Mouse (Mus musculus) liver, embryonic 12.5 days (tissue): ENCODE measurements around the gene Ndufb10. TPM values are rescaled to one million over a fixed set of nuclear protein-coding genes. Genes with fewer than 3 reads are reported as not detected.

Source experiments
- ATAC-seq: fragments of 200-750 bp; cut with Nextera tagmentation; 2 replicates; pipeline ENCODE4 v1.8.0; 2017; ENCODE audit warnings: moderate number of reproducible peaks, mild to moderate bottlenecking, moderate library complexity
- H3K27ac ChIP-seq: fragments of 300-500 bp; sonication (generic); 2 replicates; pipeline ENCODE4 v1.5.1; 2016; ENCODE audit warnings: mild to moderate bottlenecking
- H3K27me3 ChIP-seq: fragments of 300-500 bp; sonication (generic); replicated peaks from 2 replicates; pipeline ENCODE4 v1.6.1; 2016; ENCODE audit warnings: mild to moderate bottlenecking, moderate library complexity
- H3K36me3 ChIP-seq: fragments of 300-500 bp; sonication (generic); 2 replicates; pipeline ENCODE4 v1.6.1; 2016; ENCODE audit warnings: mild to moderate bottlenecking, moderate library complexity
- H3K4me1 ChIP-seq: fragments of 300-500 bp; sonication (generic); 2 replicates; pipeline ENCODE4 v1.6.1; 2016
- H3K4me2 ChIP-seq: fragments of 300-500 bp; sonication (generic); 2 replicates; pipeline ENCODE4 v1.6.1; 2016; ENCODE audit warnings: mild to moderate bottlenecking, moderate library complexity
- H3K4me3 ChIP-seq: fragments of 300-500 bp; sonication (generic); 2 replicates; pipeline ENCODE4 v1.5.1; 2016; ENCODE audit warnings: mild to moderate bottlenecking, moderate library complexity
- H3K9ac ChIP-seq: fragments of 300-500 bp; sonication (generic); 2 replicates; pipeline ENCODE4 v1.6.1; 2016; ENCODE audit warnings: mild to moderate bottlenecking, moderate library complexity
- H3K9me3 ChIP-seq: fragments of 300-500 bp; sonication (generic); replicated peaks from 2 replicates; pipeline ENCODE4 v1.6.1; 2016; ENCODE audit warnings: mild to moderate bottlenecking, moderate library complexity
- WGBS: fragments of 180-500 bp; shearing (Covaris S2); methylation state at CpG from one replicate; pipeline ENCODE4 v1.1.7; 2016; ENCODE audit not compliant: insufficient replicate concordance; 5-methylcytosine and 5-hydroxymethylcytosine counted together
- polyA plus RNA-seq: library from polyadenylated mRNA; unstranded; fragments of >200 nt; fragmentation: Nextera tagmentation; extraction: Ambion mirVana; gene quantifications from 2 replicates; pipeline ENCODE4 v1.2.1, GENCODE M21; 2016

Gene Ndufb10
- polyA plus RNA-seq, 1 experiment from 2014 or later = 239 TPM

GRCm38 (mm10) chr17:24745526-24746497 is 21.5 kb upstream of the Ndufb10 start:
- ATAC-seq = peak; percentile 60
- Histone ChIP-seq H3K4me3 (no peak overlapping the region), H3K36me3 (peaks cover 22% of the 10 kb centered on the region), H3K9me3 (no peaks in the 10 kb centered on the region), H3K27ac (no peak overlapping the region), H3K4me1 (no peaks in the 10 kb centered on the region), H3K9ac (no peak overlapping the region), H3K27me3 (peaks cover 45% of the 10 kb centered on the region), H3K4me2 (no peak overlapping the region)
- WGBS = 15% methylated on average over 7 of the region's 7 CpGs

GRCm38 (mm10) chr17:24744381-24744780 is 20.1 kb upstream of the Ndufb10 start:
- Histone ChIP-seq H3K4me2 (no peak overlapping the region), H3K27ac (no peak overlapping the region), H3K4me1 (peaks cover 6% of the 10 kb centered on the region), H3K36me3 (peaks cover 33% of the 10 kb centered on the region), H3K9me3 (no peaks in the 10 kb centered on the region), H3K4me3 (no peak overlapping the region), H3K9ac (no peak overlapping the region), H3K27me3 (peaks cover 31% of the 10 kb centered on the region)
- 66% methylated on average over 3 of the region's 3 CpGs for WGBS
- ATAC-seq = no peak

GRCm38 (mm10) chr17:24743896-24744295 is 19.6 kb upstream of the Ndufb10 start:
- Histone ChIP-seq H3K27ac (no peak overlapping the region), H3K9ac (no peak overlapping the region), H3K36me3 (peaks cover 36% of the 10 kb centered on the region), H3K4me3 (no peak overlapping the region), H3K4me1 (peaks cover 9% of the 10 kb centered on the region), H3K27me3 (peaks cover 27% of the 10 kb centered on the region), H3K9me3 (no peaks in the 10 kb centered on the region), H3K4me2 (no peak overlapping the region)
- WGBS = 63% methylated on average over 5 of the region's 5 CpGs
- ATAC-seq = no peak

- Histone ChIP-seq H3K27me3 (peaks cover 17% of the 10 kb centered on the region), H3K4me1 (peaks cover 22% of the 10 kb centered on the region), H3K4me2 (no peak overlapping the region), H3K4me3 (no peak overlapping the region), H3K9ac (no peak overlapping the region), H3K9me3 (no peaks in the 10 kb centered on the region), H3K27ac (no peak overlapping the region), H3K36me3 (peaks cover 36% of the 10 kb centered on the region)
- no peak for ATAC-seq
- 76% methylated on average over 8 of the region's 8 CpGs for WGBS
These were observed 18.0 kb upstream of the Ndufb10 start for GRCm38 (mm10) chr17:24742307-24742706.

- ATAC-seq = no peak
- Histone ChIP-seq H3K4me3 (no peak overlapping the region), H3K27me3 (no peaks in the 10 kb centered on the region), H3K4me2 (no peak overlapping the region), H3K36me3 (peaks cover 36% of the 10 kb centered on the region), H3K9me3 (no peaks in the 10 kb centered on the region), H3K4me1 (peaks cover 36% of the 10 kb centered on the region), H3K9ac (no peak overlapping the region), H3K27ac (no peak overlapping the region)
- 75% methylated on average over 8 of the region's 8 CpGs for WGBS
These were observed 15.6 kb upstream of the Ndufb10 start for GRCm38 (mm10) chr17:24739926-24740325.

- Histone ChIP-seq H3K27ac (peak overlapping the region; percentile 83), H3K36me3 (peaks cover 36% of the 10 kb centered on the region), H3K4me2 (peak overlapping the region; percentile 95; the same call in 1 of the 2 replicates), H3K9me3 (no peaks in the 10 kb centered on the region), H3K9ac (no peak overlapping the region), H3K4me3 (0 out of 2 replicates have a peak overlapping the region, but pooled peaks have one; percentile 81), H3K4me1 (peaks cover 36% of the 10 kb centered on the region), H3K27me3 (0 out of 2 replicates have a peak, but pooled peaks cover 2% of the 10 kb centered on the region)
- no peak for ATAC-seq
- 77% methylated on average over 4 of the region's 4 CpGs for WGBS
These were observed 14.0 kb upstream of the Ndufb10 start for GRCm38 (mm10) chr17:24738238-24738637.

- peak overlapping the region; percentile 95 for H3K4me2 ChIP-seq
- peak overlapping the region; percentile 81 for H3K4me3 ChIP-seq
- 23% methylated on average over 8 of the region's 8 CpGs for WGBS
- ATAC-seq = no peak
- peak overlapping the region; percentile 83 for H3K27ac ChIP-seq
- peaks cover 29% of the 10 kb centered on the region for H3K36me3 ChIP-seq
- no peaks in the 10 kb centered on the region for H3K9me3 ChIP-seq
- H3K4me1 ChIP-seq = peaks cover 36% of the 10 kb centered on the region
- peak overlapping the region; percentile 84 for H3K9ac ChIP-seq
- H3K27me3 ChIP-seq = 0 out of 2 replicates have a peak, but pooled peaks cover 12% of the 10 kb centered on the region
These were observed 13.0 kb upstream of the Ndufb10 start for GRCm38 (mm10) chr17:24737135-24737810.

GRCm38 (mm10) chr17:24736330-24737051 is 12.2 kb upstream of the Ndufb10 start, which contains the start of gene Msrb1:
TSS of gene Msrb1 (plus strand) at chr17:24736642.
- 2% methylated on average over 29 of the region's 29 CpGs for WGBS
- Histone ChIP-seq H3K36me3 (peaks cover 21% of the 10 kb centered on the region), H3K9ac (peak within 1 kb of the TSS; percentile 84), H3K4me1 (peaks cover 36% of the 10 kb centered on the region), H3K27ac (peak within 1 kb of the TSS; percentile 87), H3K9me3 (no peaks in the 10 kb centered on the region), H3K4me3 (peak within 1 kb of the TSS; percentile 81), H3K27me3 (0 out of 2 replicates have a peak, but pooled peaks cover 16% of the 10 kb centered on the region), H3K4me2 (peak within 1 kb of the TSS; percentile 95)
- peak; percentile 96 for ATAC-seq

- Histone ChIP-seq H3K9ac (0 out of 2 replicates have a peak overlapping the region, but pooled peaks have one; percentile 63), H3K36me3 (peaks cover 12% of the 10 kb centered on the region), H3K4me1 (peaks cover 36% of the 10 kb centered on the region), H3K27ac (peak overlapping the region; percentile 87), H3K4me2 (peak overlapping the region; percentile 95), H3K9me3 (no peaks in the 10 kb centered on the region), H3K27me3 (0 out of 2 replicates have a peak, but pooled peaks cover 16% of the 10 kb centered on the region), H3K4me3 (peak overlapping the region; percentile 81)
- ATAC-seq = no peak
- WGBS = 71% methylated on average over 7 of the region's 7 CpGs
These were observed 11.2 kb upstream of the Ndufb10 start for GRCm38 (mm10) chr17:24735446-24735845.

GRCm38 (mm10) chr17:24734513-24734912 is 10.2 kb upstream of the Ndufb10 start:
- 61% methylated on average over 1 of the region's 1 CpGs for WGBS
- Histone ChIP-seq H3K4me2 (no peak overlapping the region), H3K9me3 (no peaks in the 10 kb centered on the region), H3K36me3 (peaks cover 4% of the 10 kb centered on the region; the same call in 1 of the 2 replicates), H3K9ac (no peak overlapping the region), H3K4me3 (no peak overlapping the region), H3K27me3 (0 out of 2 replicates have a peak, but pooled peaks cover 16% of the 10 kb centered on the region), H3K4me1 (peaks cover 31% of the 10 kb centered on the region), H3K27ac (no peak overlapping the region)
- no peak for ATAC-seq

GRCm38 (mm10) chr17:24733434-24734050 is 9.3 kb upstream of the Ndufb10 start:
- Histone ChIP-seq H3K4me3 (no peak overlapping the region), H3K4me2 (no peak overlapping the region), H3K36me3 (no peaks in the 10 kb centered on the region), H3K27me3 (0 out of 2 replicates have a peak, but pooled peaks cover 16% of the 10 kb centered on the region), H3K4me1 (peaks cover 27% of the 10 kb centered on the region), H3K9ac (0 out of 2 replicates have a peak overlapping the region, but pooled peaks have one; percentile 3), H3K9me3 (no peaks in the 10 kb centered on the region), H3K27ac (no peak overlapping the region)
- 84% methylated on average over 21 of the region's 21 CpGs for WGBS
- ATAC-seq = no peak
